Mouse (Mus musculus) heart, embryonic 14.5 days (tissue): ENCODE data around the gene Ten1. TPM values are rescaled to one million over a fixed set of nuclear protein-coding genes. Genes with fewer than 3 reads are reported as not detected.

ENCODE experiments used
- ATAC-seq: fragments of 200-750 bp; cut with Nextera tagmentation; 2 replicates; pipeline ENCODE4 v1.8.0; 2017; ENCODE audit warnings: low read depth, moderate TSS enrichment; ENCODE audit not compliant: insufficient number of reproducible peaks, insufficient read depth, low FRiP score
- H3K27ac ChIP-seq, 2 experiments: fragments of 200-500 bp in 1 of 2; fragments of 300-500 bp in 1 of 2; sonication (generic) in 1 of 2; replicated peaks in 1 of 2; 2 replicates each; pipeline ENCODE4 v1.5.1; 2012 to 2014; ENCODE audit warnings: low read depth in 2 of 2, low read length in 2 of 2, control low read depth in 1 of 2, mild to moderate bottlenecking in 1 of 2, mixed read lengths in 1 of 2; ENCODE audit not compliant: control insufficient read depth in 1 of 2, insufficient read depth in 1 of 2
- H3K27me3 ChIP-seq: fragments of 300-500 bp; sonication (generic); 2 replicates; pipeline ENCODE4 v1.6.1; 2014; ENCODE audit warnings: mild to moderate bottlenecking, low read length, control low read depth; ENCODE audit not compliant: control insufficient read depth, insufficient read depth
- H3K36me3 ChIP-seq: fragments of 300-500 bp; sonication (generic); 2 replicates; pipeline ENCODE4 v1.6.1; 2014; ENCODE audit warnings: mild to moderate bottlenecking, control low read depth, low read length, mixed read lengths; ENCODE audit not compliant: control insufficient read depth, insufficient read depth
- H3K4me1 ChIP-seq, 2 experiments: fragments of 200-500 bp in 1 of 2; fragments of 300-500 bp in 1 of 2; sonication (generic) in 1 of 2; 2 replicates each; pipeline ENCODE4 v1.6.1; 2012 to 2014; ENCODE audit warnings: low read length in 2 of 2, control low read depth in 1 of 2, mixed read lengths in 1 of 2; ENCODE audit not compliant: control insufficient read depth in 2 of 2, insufficient read depth in 2 of 2
- H3K4me2 ChIP-seq: fragments of 300-500 bp; sonication (generic); 2 replicates; pipeline ENCODE4 v1.6.1; 2014; ENCODE audit warnings: mild to moderate bottlenecking, low read length
- H3K4me3 ChIP-seq, 2 experiments: fragments of 200-500 bp in 1 of 2; fragments of 300-500 bp in 1 of 2; sonication (generic) in 1 of 2; 2 replicates each; pipeline ENCODE4 v1.5.1; 2012 to 2014; ENCODE audit warnings: low read length in 2 of 2, mild to moderate bottlenecking in 2 of 2, control low read depth in 1 of 2, low read depth in 1 of 2, moderate library complexity in 1 of 2; ENCODE audit not compliant: control insufficient read depth in 1 of 2, insufficient read depth in 1 of 2
- H3K9ac ChIP-seq: fragments of 300-500 bp; sonication (generic); 2 replicates; pipeline ENCODE4 v1.6.1; 2014; ENCODE audit warnings: mild to moderate bottlenecking, low read length
- H3K9me3 ChIP-seq: fragments of 300-500 bp; sonication (generic); 2 replicates; pipeline ENCODE4 v1.6.1; 2016; ENCODE audit warnings: low read length, control low read depth; ENCODE audit not compliant: control insufficient read depth
- WGBS: fragments of 180-500 bp; shearing (Covaris S2); extraction: QIAGEN DNeasy Blood & Tissue Kit; methylation state at CpG from one replicate; pipeline ENCODE4 v1.1.7; 2014; 5-methylcytosine and 5-hydroxymethylcytosine counted together
- polyA plus RNA-seq: library from polyadenylated mRNA; unstranded; fragments of >200 nt; fragmentation: Nextera tagmentation; extraction: Ambion mirVana; gene quantifications from 2 replicates; pipeline ENCODE4 v1.2.1, GENCODE M21; 2014

The Ten1 gene
- polyA plus RNA-seq, 1 experiment from 2014 or later = 89.4 TPM

DNA sequence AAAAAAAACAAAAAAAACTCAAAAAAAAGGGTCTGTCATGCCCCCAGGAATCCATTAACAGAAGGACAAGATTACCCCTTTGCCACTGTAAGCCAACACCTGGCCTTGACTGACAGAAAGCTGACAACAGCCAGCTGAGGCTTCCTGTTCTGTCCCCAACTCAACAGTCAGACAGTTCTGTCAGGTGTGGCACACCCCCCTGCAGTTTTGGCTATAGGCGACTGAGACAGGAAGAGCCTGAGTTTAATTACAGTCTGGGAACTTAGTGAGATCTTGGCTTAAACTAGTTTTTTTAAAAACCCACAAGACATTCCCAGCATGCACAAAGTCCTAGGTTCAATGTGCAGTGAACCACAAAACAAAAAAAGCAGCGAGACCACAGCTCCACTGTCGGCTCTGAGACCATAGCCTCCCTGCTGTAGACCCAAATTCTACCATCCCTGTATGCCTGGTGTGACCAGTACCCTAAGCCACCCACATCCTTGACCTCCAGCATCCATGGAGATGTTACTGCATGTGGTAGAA, 54.5 kb downstream of the Ten1 start:
- peaks cover 6 to 8% of the 10 kb centered on the region in 2 experiments; a peak in 2 of 4 replicates for H3K4me1 ChIP-seq
- H3K27me3 ChIP-seq = no peaks in the 10 kb centered on the region
- no peak overlapping the region for H3K9ac ChIP-seq
- no peak overlapping the region for H3K4me3 ChIP-seq
- peaks cover 100% of the 10 kb centered on the region for H3K36me3 ChIP-seq
- ATAC-seq = no peak
- 87% methylated on average over 3 of the region's 3 CpGs for WGBS
- H3K4me2 ChIP-seq = no peak overlapping the region
- H3K9me3 ChIP-seq = no peaks in the 10 kb centered on the region
- H3K27ac ChIP-seq = no peak overlapping the region

GRCm38 (mm10) chr11:116254627-116255026, 56.0 kb downstream of the Ten1 start:
- Histone ChIP-seq H3K27ac (no peak overlapping the region), H3K36me3 (peaks cover 100% of the 10 kb centered on the region), H3K4me3 (no peak overlapping the region), H3K9ac (no peak overlapping the region), H3K9me3 (no peaks in the 10 kb centered on the region), H3K4me2 (no peak overlapping the region), H3K27me3 (no peaks in the 10 kb centered on the region), H3K4me1 (peaks cover 6 to 8% of the 10 kb centered on the region in 2 experiments; a peak in 2 of 4 replicates)
- no peak for ATAC-seq
- WGBS = 75% methylated on average over 9 of the region's 9 CpGs

GRCm38 (mm10) chr11:116255090-116255981, 56.7 kb downstream of the Ten1 start:
- peaks cover 100% of the 10 kb centered on the region for H3K36me3 ChIP-seq
- H3K9ac ChIP-seq = no peak overlapping the region
- ATAC-seq = no peak
- no peaks in the 10 kb centered on the region for H3K9me3 ChIP-seq
- H3K4me1 ChIP-seq = peaks cover 6 to 8% of the 10 kb centered on the region in 2 experiments; a peak in 2 of 4 replicates
- no peak overlapping the region for H3K4me2 ChIP-seq
- no peak overlapping the region for H3K27ac ChIP-seq
- WGBS = 86% methylated on average over 22 of the region's 22 CpGs
- H3K27me3 ChIP-seq = no peaks in the 10 kb centered on the region
- no peak overlapping the region for H3K4me3 ChIP-seq

DNA sequence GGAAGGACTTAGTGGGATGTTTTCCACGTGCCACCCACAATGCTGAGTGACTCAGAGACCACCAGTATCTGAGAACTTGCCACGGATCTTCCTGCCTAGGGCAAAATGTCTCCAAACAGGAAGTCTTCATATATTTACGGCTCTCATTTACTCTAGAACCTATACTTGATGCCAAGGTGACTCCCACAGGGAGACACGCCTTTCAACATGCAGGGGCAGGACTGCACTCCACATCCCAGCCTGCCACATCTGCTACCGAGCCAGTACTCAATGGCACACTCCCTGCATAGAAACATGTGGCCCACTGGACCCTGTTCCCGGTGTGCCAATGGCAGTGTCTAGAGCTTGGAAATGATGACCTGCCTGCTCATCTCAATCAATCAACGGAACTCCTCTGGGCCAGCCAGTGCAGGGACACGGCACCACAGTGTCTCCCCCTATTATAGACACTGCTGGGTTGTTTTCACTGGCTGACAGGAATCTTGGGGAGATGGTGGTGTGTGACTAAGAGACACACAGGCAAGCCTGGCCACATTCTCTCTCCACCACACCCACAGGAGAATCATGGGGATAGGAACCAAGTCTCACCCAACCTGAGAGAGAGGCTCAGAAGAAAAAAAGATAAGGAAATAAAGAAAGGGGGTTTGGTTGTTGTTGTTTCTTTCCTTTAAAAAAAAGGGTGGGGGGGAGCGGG, 57.5 kb downstream of the Ten1 start:
- Histone ChIP-seq H3K27ac (no peak overlapping the region), H3K4me1 (peaks cover 5 to 6% of the 10 kb centered on the region in 2 experiments; a peak in 2 of 4 replicates), H3K4me2 (no peak overlapping the region), H3K36me3 (peaks cover 100% of the 10 kb centered on the region), H3K27me3 (no peaks in the 10 kb centered on the region), H3K9ac (no peak overlapping the region), H3K4me3 (no peak overlapping the region), H3K9me3 (no peaks in the 10 kb centered on the region)
- no peak for ATAC-seq
- WGBS = 81% methylated on average over 9 of the region's 9 CpGs

GRCm38 (mm10) chr11:116259461-116259860, 60.8 kb downstream of the Ten1 start:
- Histone ChIP-seq H3K4me3 (no peak overlapping the region), H3K27ac (no peak overlapping the region)

GRCm38 (mm10) chr11:116260259-116260658, 61.6 kb downstream of the Ten1 start:
- Histone ChIP-seq H3K4me3 (no peak overlapping the region), H3K36me3 (peaks cover 100% of the 10 kb centered on the region), H3K4me1 (no peaks in the 10 kb centered on the region), H3K9ac (no peak overlapping the region), H3K27me3 (no peaks in the 10 kb centered on the region), H3K4me2 (no peak overlapping the region), H3K9me3 (no peaks in the 10 kb centered on the region), H3K27ac (no peak overlapping the region)
- 94% methylated on average over 7 of the region's 7 CpGs for WGBS
- no peak; the same call in 1 of the 2 replicates for ATAC-seq

More at GRCm38 (mm10) chr11:116259461-116259860, 60.8 kb downstream of the Ten1 start:
- H3K9me3 ChIP-seq = no peaks in the 10 kb centered on the region
- no peak overlapping the region for H3K4me2 ChIP-seq
- no peak for ATAC-seq
- peaks cover 100% of the 10 kb centered on the region for H3K36me3 ChIP-seq
- H3K4me1 ChIP-seq = no peaks in the 10 kb centered on the region
- WGBS = 92% methylated on average over 8 of the region's 8 CpGs
- no peak overlapping the region for H3K9ac ChIP-seq
- H3K27me3 ChIP-seq = no peaks in the 10 kb centered on the region
